Mouse (Mus musculus): ENCODE data around the gene Smim27.

Smim27 gene

DNA sequence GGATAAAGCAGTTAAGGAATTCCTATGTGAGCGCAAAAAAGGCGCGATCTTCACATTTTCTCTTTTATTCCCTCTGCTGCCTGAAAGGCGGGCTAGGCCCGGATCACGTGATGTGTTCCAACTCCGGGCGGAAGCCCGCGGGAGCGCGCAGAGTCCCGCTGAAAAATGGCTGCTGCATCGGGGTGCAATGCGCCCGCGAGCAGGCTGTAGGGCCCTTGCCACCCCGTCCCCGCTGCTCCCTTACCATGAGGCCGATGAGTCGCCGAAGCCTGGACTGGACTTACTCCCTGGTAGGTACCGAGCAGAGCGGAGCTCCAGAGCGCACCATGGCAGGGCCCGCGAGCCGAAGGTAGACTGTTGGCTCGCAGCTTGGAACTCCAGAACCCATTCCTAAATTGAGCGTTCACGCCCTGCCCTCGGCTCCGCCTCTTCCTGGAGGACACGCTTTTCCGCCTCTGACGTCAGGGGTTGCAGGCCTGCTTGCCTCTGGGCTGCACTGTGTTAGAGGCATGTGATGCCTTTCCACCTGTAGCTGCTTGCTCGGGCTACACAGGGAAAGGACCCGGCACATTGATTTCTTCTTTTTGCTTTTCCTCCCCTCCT lies at the start of gene Smim27, which contains the start of gene Topors:
Gene Smim27 (plus strand): TSS at position 150 of the 603 bp plus-strand sequence.
Gene Topors (minus strand): TSS at position 421 of the 603 bp plus-strand sequence.
- DNase-seq (ENCODE audit: low spot score in 2 of 2): peak; percentile 93 to 98

DNA sequence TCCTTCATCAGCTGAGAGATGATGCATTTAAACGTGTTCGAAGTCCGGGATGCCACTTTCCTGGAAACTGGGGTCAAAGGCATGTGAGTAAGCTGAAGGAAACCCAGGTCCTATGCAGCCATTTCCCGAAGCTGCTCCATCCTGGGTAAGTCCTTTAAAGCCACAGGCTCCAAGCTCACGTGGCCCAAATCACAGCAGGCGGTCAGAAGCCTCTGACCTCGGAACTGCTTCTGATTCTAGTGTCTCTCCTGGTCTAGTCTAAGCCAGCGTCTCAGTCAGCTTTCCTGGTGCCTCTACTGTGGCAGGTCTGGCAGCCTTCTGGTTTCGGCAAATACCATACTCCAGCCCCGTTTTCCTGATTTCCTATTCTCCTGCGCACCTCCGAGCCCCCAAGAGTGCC lies 48.9 kb upstream of the Smim27 start:
- DNase-seq (ENCODE audit: low spot score in 2 of 2): peak in 1 of 2 experiments; percentile 4

DNA sequence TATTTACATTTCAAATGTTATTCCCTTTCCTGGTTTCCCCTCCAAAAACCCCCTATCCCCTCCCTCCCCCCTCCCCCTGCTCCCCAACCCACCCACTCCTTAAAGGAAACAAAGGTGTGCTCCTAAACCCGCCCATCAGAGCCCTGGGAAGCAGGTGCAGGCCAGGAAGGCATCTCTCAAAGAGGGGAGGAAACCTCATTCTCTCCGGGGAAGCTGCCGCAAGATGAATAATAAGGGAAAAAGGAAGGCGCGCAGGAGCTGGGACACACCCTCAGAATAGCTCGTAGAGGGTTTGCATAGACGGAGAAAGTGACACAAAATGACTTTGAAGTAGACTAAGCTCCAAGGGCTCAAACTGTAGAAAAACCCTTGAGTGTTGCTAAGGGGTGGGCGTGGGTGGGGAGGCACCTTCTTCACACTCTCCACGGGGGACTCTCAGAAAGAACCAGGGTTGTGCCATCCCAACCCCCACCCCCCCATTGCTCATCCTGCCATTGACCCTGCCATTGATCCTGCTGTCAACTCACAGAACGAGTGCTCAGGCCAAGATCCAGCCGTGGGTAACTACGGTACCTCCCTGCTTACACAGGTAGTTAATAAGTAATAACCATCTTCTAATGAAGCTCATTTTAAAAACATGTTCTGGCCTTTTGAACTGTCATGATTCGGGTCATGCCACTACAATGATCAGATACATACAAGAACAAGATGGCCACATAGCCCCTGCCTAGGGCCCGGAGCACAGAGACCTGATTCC lies 48.2 kb upstream of the Smim27 start:
- DNase-seq (ENCODE audit: low spot score in 2 of 2): no peak

DNA sequence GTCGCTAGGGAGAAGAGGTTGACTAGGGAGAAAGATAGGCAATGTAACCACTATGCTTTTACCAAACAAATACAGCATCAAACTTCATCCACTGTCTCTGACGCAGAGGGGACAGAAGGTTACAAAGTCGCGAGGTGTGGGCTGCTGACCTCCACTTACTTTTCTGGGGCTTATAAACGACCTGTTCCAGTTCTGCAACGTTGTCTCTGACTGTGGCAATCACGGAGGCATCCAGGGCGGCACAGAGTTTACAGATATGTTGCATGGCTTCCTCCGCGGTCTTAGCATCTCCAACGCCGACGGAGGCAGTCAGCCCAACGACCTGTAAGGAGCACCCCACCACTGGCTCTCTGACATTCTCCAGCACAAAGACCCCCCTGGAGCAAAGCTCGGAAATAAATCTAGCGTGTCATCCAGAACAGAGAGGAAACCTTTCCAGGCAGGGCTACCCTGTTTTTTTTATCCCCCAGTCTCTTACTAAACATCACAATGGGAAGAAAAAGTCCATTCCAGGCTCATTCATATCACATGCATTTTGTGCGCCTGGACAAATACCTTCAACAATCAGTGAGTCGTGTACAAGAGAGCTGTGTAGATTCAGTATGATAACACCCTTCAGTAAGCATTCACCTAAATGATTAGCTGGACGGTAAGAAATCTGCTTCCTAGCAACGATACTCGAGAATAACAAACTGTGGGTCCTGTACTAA lies 47.3 kb upstream of the Smim27 start:
- DNase-seq (ENCODE audit: low spot score in 2 of 2): no peak

DNA sequence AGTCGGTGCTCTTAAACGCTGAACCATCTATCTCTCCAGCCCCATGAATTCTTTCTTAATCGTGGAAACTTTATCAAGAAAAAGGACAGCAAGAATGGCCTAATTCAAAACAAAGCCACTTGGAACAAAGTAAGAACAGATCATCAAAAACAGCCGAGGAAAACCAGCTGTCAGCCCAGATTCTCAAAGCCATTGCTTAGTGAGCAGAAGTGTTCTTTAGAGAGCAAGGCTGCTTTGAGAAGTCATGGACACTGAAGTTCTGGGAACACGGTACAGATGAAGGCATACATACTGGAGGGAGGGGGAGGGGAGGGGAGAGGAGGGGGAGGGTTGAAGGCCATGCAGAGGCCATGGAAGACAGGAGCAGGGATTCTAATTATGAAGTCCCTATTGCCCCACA lies 43.3 kb upstream of the Smim27 start:
- DNase-seq (ENCODE audit: low spot score in 2 of 2): no peak

DNA sequence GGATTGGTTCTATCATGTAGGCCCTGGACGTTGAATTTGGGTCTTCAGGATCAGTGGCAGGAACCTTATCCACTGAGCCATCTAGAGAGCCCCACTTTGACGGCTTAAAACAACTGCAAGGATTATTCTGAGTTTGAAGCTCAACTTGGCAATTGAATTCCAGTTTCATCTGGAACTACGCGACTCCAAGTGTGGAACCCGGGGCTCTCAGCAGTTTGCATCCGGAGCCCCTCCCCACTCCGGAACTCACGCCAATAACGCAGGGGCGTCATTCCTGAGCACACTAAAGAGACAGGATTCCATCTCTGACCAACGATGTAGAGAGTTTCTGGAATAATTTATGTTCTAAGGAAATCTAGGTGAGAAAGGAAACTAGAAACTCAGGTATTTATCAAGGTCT lies 42.2 kb upstream of the Smim27 start:
- DNase-seq (ENCODE audit: low spot score in 2 of 2): no peak

DNA sequence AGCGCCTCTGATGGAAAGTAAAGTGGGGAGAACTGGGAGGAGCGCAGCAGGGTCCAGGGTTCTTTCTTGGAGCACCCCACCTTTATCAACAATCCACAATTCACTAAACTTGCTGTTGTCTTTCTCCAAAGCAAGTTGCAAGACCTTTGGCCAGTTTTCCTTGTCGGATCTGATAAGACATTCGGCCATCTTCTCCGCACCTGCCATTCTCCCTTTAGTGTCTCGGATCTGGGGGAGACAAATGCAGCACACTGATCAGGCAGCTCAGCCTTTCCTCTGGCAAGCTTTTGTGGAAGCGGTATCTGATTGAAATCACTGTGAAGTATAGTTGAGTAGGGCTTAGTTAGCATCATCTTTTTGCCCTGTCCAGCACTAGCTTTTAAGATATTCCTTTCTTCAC lies 41.5 kb upstream of the Smim27 start:
- no peak for DNase-seq (ENCODE audit: low spot score in 2 of 2)

DNA sequence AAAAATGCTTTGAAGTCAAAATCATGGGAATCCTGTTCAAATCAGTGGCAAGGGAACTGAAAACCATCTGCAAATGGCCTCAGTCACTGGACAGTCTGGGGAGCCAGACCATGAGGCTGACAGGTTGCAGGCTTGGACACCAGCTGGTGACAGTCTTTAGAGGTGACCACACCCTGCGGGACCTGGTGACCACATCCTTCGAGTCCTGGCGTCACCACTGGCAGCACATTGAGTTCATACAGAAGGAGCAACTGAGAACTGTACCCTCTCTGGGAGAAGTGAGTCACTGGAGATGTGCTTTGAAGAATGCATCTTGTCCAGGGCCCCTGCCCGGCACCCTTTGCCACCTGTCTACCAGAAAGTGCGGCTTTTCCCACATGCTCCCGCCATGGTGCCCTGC lies 39.7 kb upstream of the Smim27 start:
- no peak for DNase-seq (ENCODE audit: low spot score in 2 of 2)

DNA sequence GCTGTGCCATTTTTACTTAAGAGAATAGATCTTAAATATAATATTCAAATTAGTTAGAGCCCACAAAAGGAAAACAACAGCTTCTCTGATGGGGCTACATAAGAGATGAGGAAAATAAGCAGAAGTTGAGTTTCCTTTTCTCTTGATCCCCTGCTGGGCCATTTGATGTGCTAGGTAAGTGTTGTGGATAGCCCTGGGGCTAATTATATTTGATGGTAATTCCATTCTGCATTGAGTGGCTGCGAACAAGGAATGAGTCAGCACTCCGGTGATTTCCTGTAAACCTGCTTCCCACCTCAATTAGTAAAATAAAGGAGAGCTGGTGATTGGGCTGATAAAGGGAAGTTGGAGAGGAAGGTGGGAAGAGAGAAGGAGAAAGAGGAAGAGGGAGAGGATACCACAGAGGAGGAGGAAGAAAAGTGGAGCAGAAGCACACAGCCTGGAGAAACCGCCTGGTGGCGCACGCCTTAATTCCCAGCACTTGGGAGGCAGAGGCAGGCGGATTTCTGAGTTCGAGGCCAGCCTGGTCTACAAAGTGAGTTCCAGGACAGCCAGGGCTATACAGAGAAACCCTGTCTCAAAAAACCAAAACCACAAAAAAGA lies 36.2 kb upstream of the Smim27 start:
- DNase-seq (ENCODE audit: low spot score in 2 of 2): no peak

DNA sequence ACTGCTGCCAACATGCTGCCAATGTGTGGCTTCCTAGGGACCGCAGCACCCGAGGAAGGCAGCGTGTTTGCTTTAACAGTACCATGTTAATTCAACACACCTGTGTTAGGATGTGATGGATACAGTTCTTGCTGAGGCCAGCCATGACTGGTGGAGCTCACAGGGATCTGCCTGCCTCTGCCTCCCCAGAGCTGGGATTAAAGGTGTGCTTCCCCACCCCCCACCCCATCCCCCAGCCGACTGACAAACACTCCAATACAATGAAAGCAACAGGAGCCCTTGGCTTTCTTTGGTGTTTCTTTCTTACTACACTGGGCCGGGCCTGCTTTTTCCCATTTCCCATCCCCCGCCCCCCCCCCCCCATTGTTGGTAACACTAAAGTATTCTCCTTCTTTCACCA lies 35.1 kb upstream of the Smim27 start:
- DNase-seq (ENCODE audit: low spot score in 2 of 2): no peak

DNA sequence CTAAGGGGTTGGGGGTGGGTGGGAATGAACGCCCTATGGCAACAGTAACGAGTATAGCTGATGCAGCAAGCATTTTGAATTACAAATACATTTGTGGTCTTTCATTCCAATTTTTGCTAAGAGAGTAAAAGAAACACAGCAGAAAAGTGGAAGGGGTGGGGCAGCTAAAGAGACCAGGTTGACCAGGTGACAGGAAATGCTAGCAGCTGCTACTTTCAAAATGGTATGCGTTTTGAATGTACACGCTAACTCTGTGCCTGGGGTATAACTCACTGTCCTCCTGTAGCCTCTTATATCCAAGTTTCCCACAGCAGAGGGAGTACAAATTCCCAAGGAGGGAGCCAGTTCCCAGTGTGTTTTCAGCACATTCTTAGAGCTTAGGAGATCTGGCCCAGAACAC lies 32.5 kb upstream of the Smim27 start:
- no peak for DNase-seq (ENCODE audit: low spot score in 2 of 2)

DNA sequence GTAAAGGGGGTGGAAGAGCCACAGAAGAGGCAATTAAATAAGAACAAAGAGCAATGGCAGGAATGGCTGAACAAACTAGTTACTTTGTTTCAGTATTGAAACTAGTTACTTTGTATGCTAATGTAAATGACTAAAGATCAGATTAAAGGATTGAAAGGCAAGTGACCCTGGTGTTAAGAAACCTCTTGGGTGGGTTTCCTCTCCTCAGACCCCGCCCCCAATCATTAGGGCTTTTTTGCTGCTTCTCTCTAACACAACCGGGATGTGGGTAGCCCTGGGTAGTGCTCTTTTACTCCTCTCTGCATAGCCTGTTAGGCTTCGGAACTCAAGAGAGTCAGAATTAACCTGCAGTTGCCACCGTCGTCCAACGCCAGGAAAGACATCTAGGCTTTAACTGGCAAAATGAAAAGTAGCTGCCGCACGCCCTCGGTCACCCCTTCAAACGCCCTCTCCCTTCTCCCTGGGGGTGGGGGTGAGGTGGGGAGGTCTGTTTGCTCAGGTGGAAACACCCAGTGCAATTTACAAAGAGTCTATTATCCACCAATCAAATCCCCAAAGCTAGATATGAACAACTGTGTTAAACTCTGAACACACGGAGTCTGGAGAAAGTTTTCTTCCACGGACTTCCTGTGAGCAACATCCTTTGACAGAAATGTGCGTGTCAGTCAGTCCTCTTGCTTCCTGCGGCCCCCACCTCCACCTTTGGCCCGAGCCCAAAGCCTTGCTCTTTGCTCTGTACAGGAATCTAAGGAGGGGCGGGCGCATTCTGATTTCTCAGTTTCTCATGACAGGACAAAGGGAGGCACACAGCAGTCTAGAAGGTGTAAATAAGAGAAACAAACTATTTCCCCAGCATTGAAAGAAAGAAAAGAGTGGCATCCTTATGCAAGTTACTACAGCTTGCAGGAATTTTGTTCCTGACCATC lies 30.6 kb upstream of the Smim27 start:
- DNase-seq (ENCODE audit: low spot score in 2 of 2): peak in 1 of 2 experiments; percentile 13

DNA sequence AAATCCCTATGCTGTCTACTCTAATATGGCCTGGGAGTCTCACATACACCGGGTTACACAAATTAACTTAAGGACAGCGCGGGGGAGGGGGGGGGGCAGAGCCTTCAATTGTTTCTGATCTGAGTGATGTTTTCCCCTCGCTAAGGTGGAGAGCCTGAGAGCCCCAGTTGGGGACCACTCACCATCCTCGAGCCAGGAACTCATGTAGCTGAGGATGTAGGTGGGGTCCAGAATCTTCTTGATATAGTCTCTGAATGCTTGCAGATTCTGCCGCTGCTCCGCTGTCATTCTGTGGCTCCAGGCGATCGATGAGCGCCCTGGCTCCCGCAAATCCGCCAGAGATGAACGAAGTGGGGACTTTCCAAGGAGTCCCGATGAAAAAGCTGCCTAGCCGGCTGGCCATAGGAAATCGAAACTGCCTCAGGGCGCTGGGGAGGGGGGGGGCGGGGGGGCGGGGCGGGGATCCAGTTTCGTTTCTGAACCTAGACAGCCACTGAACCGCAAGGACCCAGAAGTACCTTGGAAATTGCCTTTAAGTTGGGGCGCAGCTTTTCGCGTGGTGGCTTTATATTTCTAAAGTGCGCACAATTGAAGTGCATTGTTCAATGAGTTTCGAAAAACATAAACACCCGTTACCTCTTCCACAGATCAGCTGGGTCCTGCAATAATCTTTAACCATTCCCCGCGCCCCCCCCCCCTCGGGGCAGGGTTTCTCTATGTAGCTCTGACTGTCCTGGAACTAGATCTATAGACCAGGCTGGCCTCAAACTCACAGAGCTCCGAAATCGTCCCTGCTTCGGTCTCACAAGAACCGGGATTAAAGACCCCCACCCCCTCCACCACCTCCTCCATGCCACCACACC lies 29.7 kb upstream of the Smim27 start, which contains the start of gene Ddx58:
Gene Ddx58 (minus strand): TSS at position 420 of the 863 bp plus-strand sequence.
- DNase-seq (ENCODE audit: low spot score in 2 of 2): peak in 1 of 2 experiments; percentile 29

DNA sequence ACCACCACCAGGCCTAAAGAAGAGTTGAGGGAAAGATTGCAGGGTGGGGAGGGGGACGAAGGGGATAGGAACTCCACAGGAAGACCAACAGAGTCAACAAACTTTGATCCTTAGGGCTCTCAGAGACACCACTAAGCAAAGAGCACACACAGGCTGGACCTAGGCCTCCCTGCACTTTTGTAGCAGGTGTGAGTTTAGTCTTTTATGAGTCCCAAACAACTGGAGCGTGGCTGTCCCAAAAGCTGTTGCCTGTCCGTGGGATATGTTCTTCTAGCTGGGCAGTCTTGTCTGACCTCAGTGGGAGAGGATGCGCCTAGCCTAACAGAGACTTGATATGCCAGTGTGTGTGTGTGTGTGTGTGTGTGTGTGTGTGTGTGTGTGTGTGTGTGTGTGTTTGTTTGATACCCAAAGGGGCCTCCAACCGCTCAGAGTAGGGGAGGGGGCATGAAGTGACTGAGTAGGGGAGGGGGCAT lies 29.1 kb upstream of the Smim27 start:
- DNase-seq (ENCODE audit: low spot score in 2 of 2): no peak

DNA sequence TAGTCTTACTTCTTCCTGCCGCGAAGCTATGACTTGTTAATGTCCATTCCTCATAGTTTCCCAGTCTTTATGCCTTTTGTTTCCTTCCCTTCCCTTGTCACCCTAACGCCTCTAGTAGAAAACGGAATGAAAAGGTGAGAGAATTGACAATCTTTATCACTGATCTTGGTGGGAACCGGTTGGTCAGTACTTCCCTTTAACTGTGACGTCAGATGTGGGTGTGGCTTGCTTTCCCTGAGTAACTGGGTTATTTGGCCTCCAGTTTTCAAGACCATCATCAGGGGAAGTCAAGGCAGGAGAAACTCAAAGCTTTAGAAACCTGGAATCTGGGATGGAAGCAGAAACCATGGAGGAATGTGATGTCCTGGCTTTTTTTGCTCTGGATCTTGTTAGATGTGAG lies 27.5 kb upstream of the Smim27 start:
- no peak for DNase-seq (ENCODE audit: low spot score in 2 of 2)

DNA sequence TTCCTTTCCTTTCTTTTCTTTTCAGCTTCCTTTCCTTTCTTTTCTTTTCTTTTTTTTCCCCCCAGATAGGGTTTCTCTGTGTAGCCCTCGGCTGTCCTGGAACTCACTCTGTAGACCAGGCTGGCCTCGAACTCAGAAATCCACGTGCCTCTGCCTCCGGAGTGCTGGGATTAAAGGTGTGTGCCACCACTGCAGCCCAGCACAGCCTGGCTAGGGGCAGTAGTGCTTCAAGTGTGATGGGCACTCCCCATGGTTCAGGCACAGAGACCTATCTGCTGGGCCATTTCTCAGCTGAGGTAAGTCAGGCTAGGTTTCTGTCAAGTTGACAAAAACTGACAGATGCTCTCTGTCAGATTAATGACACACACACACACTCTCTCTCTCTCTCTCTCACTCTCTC lies 26.4 kb upstream of the Smim27 start:
- no peak for DNase-seq (ENCODE audit: low spot score in 2 of 2)

DNA sequence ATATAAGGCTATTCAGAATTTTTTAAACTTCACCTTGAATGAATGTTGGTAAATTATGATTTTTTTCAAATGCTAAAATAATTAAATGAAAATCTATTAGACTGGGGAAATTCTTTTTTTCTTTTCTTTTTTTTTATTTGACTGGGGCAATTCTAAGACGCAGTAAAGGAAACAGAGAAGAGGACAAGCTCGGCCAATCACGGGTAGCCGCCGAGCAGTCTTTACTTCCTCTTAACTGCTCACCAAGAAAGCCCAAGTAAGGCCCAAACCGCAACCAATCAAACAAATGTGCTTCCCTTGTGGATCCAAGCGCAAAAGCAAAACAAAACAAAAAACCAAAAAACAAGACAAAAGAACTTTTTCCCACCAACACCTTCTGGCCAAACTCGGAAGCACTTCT lies 25.3 kb upstream of the Smim27 start:
- DNase-seq (ENCODE audit: low spot score in 2 of 2): no peak

DNA sequence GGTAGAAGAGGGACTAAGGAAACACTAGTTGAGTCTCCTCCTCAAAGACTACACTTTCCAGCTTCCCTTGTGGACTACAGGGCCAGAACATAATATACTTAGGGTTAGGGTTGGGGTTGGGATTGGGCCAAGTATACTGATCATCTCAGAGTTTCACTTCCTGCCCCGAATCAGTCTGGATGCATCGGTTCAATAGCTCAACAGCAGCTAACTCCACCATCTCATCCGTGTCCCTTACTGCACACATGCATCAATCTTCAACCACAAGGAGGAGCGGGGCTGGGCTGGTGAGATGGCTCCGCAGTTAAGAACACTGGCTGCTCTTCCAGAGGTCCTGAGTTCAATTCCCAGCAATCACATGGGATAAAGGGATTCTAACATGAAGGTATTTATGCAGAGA lies 18.4 kb upstream of the Smim27 start:
- DNase-seq (ENCODE audit: low spot score in 2 of 2): no peak

DNA sequence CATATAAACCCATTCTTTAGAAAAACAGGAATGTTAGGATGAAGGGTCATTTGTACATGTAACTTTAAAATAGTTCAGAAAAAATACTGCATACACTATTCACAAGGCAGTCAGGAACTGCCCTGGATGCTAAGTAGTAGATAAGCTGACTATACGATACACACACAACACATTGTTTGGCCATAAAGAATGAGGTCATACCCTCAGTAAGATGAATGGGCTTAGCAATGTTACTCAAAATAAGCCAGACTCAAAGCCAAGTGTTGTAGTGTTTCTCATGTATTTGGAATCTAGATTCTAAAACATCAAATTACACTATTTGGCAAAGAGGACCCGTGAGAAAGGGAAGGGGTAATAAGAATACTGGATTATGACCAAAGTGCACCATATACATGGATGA lies 15.6 kb upstream of the Smim27 start:
- no peak for DNase-seq (ENCODE audit: low spot score in 2 of 2)
